Mouse (Mus musculus): ENCODE measurements at regions not wholly inside any gene's neighbourhood (a gene's known extent, or its start where the extent isn't known, plus 50 kb on each side); places are given as distances from the start of the nearest gene placed in this dataset.

GRCm38 (mm10) chr6:52368734-52369412 lies 55.6 kb downstream of the Evx1 start:
- DNase-seq (ENCODE audit: low read depth) = peak; percentile 48

- DNase-seq (ENCODE audit: low read depth) = no peak
Observed at GRCm38 (mm10) chr6:52370806-52371360, 57.6 kb downstream of the Evx1 start.

- no peak for DNase-seq (ENCODE audit: low read depth)
Observed at GRCm38 (mm10) chr6:52379146-52379545, 65.8 kb downstream of the Evx1 start.

- no peak for DNase-seq (ENCODE audit: low read depth)
Observed at GRCm38 (mm10) chr6:52379588-52379987, 66.3 kb downstream of the Evx1 start.

GRCm38 (mm10) chr6:52385044-52385443 lies 71.7 kb downstream of the Evx1 start:
- no peak for DNase-seq (ENCODE audit: low read depth)

- no peak for DNase-seq (ENCODE audit: low read depth)
Observed at GRCm38 (mm10) chr6:52401404-52401803, 88.1 kb downstream of the Evx1 start.

- DNase-seq (ENCODE audit: low read depth) = no peak
Observed at GRCm38 (mm10) chr6:52409991-52410390, 96.7 kb downstream of the Evx1 start.

- no peak for DNase-seq (ENCODE audit: low read depth)
Observed at GRCm38 (mm10) chr6:52410711-52411110, 97.4 kb downstream of the Evx1 start.

- peak; percentile 22 for DNase-seq (ENCODE audit: low read depth)
Observed at GRCm38 (mm10) chr6:52411302-52411701, 98.0 kb downstream of the Evx1 start.

GRCm38 (mm10) chr6:52413639-52414038 lies 100.3 kb downstream of the Evx1 start:
- DNase-seq (ENCODE audit: low read depth) = no peak

- no peak for DNase-seq (ENCODE audit: low read depth)
Observed at GRCm38 (mm10) chr6:52415341-52415946, 102.1 kb downstream of the Evx1 start.

- DNase-seq (ENCODE audit: low read depth) = peak; percentile 11
Observed at GRCm38 (mm10) chr6:52416491-52416890, 103.2 kb downstream of the Evx1 start.

- DNase-seq (ENCODE audit: low read depth) = no peak
Observed at GRCm38 (mm10) chr6:52417439-52418124, 104.3 kb downstream of the Evx1 start.

- DNase-seq (ENCODE audit: low read depth) = no peak
Observed at GRCm38 (mm10) chr6:52418451-52419170, 105.3 kb downstream of the Evx1 start.

GRCm38 (mm10) chr6:52420276-52420970 lies 107.1 kb downstream of the Evx1 start:
- no peak for DNase-seq (ENCODE audit: low read depth)

- DNase-seq (ENCODE audit: low read depth) = no peak
Observed at GRCm38 (mm10) chr6:52421771-52422170, 108.5 kb downstream of the Evx1 start.

GRCm38 (mm10) chr6:52422686-52423085 lies 109.4 kb downstream of the Evx1 start:
- no peak for DNase-seq (ENCODE audit: low read depth)

- DNase-seq (ENCODE audit: low read depth) = no peak
Observed at GRCm38 (mm10) chr6:52423581-52424107, 110.3 kb downstream of the Evx1 start.

- DNase-seq (ENCODE audit: low read depth) = no peak
Observed at GRCm38 (mm10) chr6:52424440-52424839, 111.1 kb downstream of the Evx1 start.

- DNase-seq (ENCODE audit: low read depth) = no peak
Observed at GRCm38 (mm10) chr6:52425082-52425481, 111.8 kb downstream of the Evx1 start.

GRCm38 (mm10) chr6:52428489-52429203 lies 115.3 kb downstream of the Evx1 start:
- no peak for DNase-seq (ENCODE audit: low read depth)

Data from NIH3T3 (cell line).